Mouse (Mus musculus): ENCODE measurements around the gene Pus3. TPM values are rescaled to one million over a fixed set of nuclear protein-coding genes. Genes with fewer than 3 reads are reported as not detected.

Gene Pus3
- polyA plus RNA-seq, 1 experiment from 2014 or later, result 14.4 TPM

- Histone ChIP-seq H3K36me3 (ENCODE audit: control insufficient read depth, insufficient read depth, low read length) (no peaks in the 10 kb centered on the region), H3K9me3 (ENCODE audit: control insufficient read depth, low read length) (no peaks in the 10 kb centered on the region)
Measured at GRCm38 (mm10) chr9:35535876-35536275, 22.5 kb upstream of the Pus3 start.

DNA sequence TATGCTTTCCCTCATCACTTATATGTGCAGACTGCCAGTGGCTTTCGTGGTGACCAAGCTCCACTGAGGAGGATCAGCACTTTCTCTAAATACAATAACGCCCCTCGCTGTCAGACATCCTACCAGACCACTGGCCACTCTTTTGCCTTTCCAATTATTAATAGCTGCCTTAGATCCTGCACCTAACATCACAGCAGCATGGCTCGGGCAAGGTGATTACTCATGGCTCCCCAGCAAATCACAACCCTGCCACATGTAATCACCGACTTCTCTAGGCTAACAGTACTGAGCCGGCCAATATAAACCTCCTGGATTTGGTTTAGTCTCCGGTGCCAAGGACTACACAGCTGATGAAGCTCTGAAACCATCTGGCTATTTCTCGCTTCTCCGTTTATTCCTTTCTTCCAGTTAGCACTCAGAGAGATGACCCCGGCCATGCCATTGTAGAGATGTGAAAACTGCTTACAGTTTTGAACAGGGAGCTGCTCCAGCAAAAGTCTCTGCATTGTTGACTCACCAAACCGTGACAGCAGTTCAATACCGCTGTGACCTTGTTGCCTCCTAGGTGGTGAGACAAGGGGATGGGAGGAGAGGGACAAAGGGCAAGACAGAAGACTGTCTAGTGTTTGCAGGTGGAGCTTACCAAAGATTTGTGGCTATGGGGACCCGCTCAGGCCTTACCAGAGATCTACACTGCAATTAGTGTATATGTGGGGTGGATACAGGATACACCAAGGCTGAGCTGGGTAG is 19.2 kb upstream of the Pus3 start:
- Histone ChIP-seq H3K27me3 (ENCODE audit: control insufficient read depth, insufficient read depth, low read length) (no peaks in the 10 kb centered on the region), H3K4me2 (ENCODE audit: low read length) (no peak overlapping the region), H3K4me3 (ENCODE audit: control insufficient read depth in 1 of 2, insufficient read depth in 1 of 2, low read depth in 1 of 2, low read length in 2 of 2) (no peak overlapping the region), H3K27ac (replicated peaks in 1 of 2; ENCODE audit: control insufficient read depth in 1 of 2, insufficient read depth in 1 of 2, low read depth in 2 of 2, low read length in 2 of 2) (no peak overlapping the region), H3K9me3 (ENCODE audit: control insufficient read depth, low read length) (no peaks in the 10 kb centered on the region), H3K36me3 (ENCODE audit: control insufficient read depth, insufficient read depth, low read length) (no peaks in the 10 kb centered on the region), H3K4me1 (ENCODE audit: control insufficient read depth in 2 of 2, insufficient read depth in 2 of 2, low read length in 2 of 2) (peaks cover 4 to 12% of the 10 kb centered on the region in 2 experiments; a peak in 2 of 4 replicates), H3K9ac (ENCODE audit: low read length) (no peak overlapping the region)
- 78% methylated on average over 13 of the region's 13 CpGs for WGBS
- no peak for ATAC-seq (ENCODE audit: insufficient number of reproducible peaks, insufficient read depth, low FRiP score, low read depth)

More at GRCm38 (mm10) chr9:35535876-35536275, 22.5 kb upstream of the Pus3 start:
- Histone ChIP-seq H3K4me2 (ENCODE audit: low read length) (no peak overlapping the region), H3K9ac (ENCODE audit: low read length) (no peak overlapping the region), H3K4me3 (ENCODE audit: control insufficient read depth in 1 of 2, insufficient read depth in 1 of 2, low read depth in 1 of 2, low read length in 2 of 2) (no peak overlapping the region), H3K27me3 (ENCODE audit: control insufficient read depth, insufficient read depth, low read length) (no peaks in the 10 kb centered on the region), H3K27ac (replicated peaks in 1 of 2; ENCODE audit: control insufficient read depth in 1 of 2, insufficient read depth in 1 of 2, low read depth in 2 of 2, low read length in 2 of 2) (no peak overlapping the region), H3K4me1 (ENCODE audit: control insufficient read depth in 2 of 2, insufficient read depth in 2 of 2, low read length in 2 of 2) (peaks cover 4 to 12% of the 10 kb centered on the region in 2 experiments; a peak in 2 of 4 replicates)
- no peak for ATAC-seq (ENCODE audit: insufficient number of reproducible peaks, insufficient read depth, low FRiP score, low read depth)
- 59% methylated on average over 4 of the region's 4 CpGs for WGBS

DNA sequence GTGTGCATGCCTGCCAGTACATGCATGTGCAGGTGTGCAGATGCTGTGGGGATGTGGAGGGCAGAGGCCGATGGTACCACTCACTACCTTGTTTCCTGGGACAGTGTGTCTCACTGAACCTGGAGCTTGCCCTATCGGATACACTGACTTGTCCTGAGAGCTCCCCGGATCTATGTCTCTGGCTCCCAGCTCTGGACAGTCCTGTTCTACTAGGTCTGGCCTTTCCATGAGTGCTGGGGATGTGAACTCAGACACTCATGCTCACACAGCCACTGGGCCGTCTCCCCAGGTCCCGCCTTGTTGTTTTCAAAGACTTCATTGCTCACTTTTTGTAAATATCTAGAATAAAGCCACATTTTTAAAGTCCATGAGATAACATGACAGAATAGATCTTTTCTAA is 17.4 kb upstream of the Pus3 start:
- WGBS, result 81% methylated on average over 5 of the region's 5 CpGs
- ATAC-seq (ENCODE audit: insufficient number of reproducible peaks, insufficient read depth, low FRiP score, low read depth), result no peak

DNA sequence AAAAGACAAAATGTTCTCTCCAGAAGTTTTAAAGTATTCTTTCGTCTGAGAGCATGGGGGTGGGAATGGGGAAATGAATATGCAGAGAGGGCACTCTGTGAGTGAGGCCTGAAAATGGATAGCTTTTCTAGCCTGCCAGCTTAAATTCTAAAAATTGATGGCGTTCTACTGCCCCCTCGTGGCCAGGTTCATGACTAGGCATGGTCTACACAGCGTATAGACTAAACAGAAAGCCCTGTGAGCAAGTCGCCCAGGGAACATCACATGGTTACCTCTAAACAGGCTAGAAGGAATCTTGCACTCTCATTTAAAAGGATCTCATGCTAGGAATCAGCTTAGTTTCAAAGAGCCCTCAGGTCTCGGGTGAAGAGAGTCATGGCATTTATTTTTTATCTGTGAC is 16.9 kb upstream of the Pus3 start:
- Histone ChIP-seq H3K4me2 (ENCODE audit: low read length) (no peak overlapping the region), H3K27me3 (ENCODE audit: control insufficient read depth, insufficient read depth, low read length) (no peaks in the 10 kb centered on the region), H3K27ac (replicated peaks in 1 of 2; ENCODE audit: control insufficient read depth in 1 of 2, insufficient read depth in 1 of 2, low read depth in 2 of 2, low read length in 2 of 2) (no peak overlapping the region), H3K9ac (ENCODE audit: low read length) (no peak overlapping the region), H3K36me3 (ENCODE audit: control insufficient read depth, insufficient read depth, low read length) (no peaks in the 10 kb centered on the region), H3K4me1 (ENCODE audit: control insufficient read depth in 2 of 2, insufficient read depth in 2 of 2, low read length in 2 of 2) (peaks cover 4 to 12% of the 10 kb centered on the region in 2 experiments; a peak in 2 of 4 replicates), H3K9me3 (ENCODE audit: control insufficient read depth, low read length) (no peaks in the 10 kb centered on the region), H3K4me3 (ENCODE audit: control insufficient read depth in 1 of 2, insufficient read depth in 1 of 2, low read depth in 1 of 2, low read length in 2 of 2) (no peak overlapping the region)
- peak; percentile 47; the same call in 1 of the 2 replicates for ATAC-seq (ENCODE audit: insufficient number of reproducible peaks, insufficient read depth, low FRiP score, low read depth)
- WGBS, result 9% methylated on average over 6 of the region's 6 CpGs

More for the DNA sequence above, 17.4 kb upstream of the Pus3 start:
- no peak overlapping the region for H3K27ac ChIP-seq (replicated peaks in 1 of 2; ENCODE audit: control insufficient read depth in 1 of 2, insufficient read depth in 1 of 2, low read depth in 2 of 2, low read length in 2 of 2)
- no peaks in the 10 kb centered on the region for H3K9me3 ChIP-seq (ENCODE audit: control insufficient read depth, low read length)
- no peaks in the 10 kb centered on the region for H3K36me3 ChIP-seq (ENCODE audit: control insufficient read depth, insufficient read depth, low read length)
- H3K4me2 ChIP-seq (ENCODE audit: low read length), result no peak overlapping the region
- no peak overlapping the region for H3K4me3 ChIP-seq (ENCODE audit: control insufficient read depth in 1 of 2, insufficient read depth in 1 of 2, low read depth in 1 of 2, low read length in 2 of 2)
- H3K4me1 ChIP-seq (ENCODE audit: control insufficient read depth in 2 of 2, insufficient read depth in 2 of 2, low read length in 2 of 2), result peaks cover 4 to 12% of the 10 kb centered on the region in 2 experiments; a peak in 2 of 4 replicates
- H3K27me3 ChIP-seq (ENCODE audit: control insufficient read depth, insufficient read depth, low read length), result no peaks in the 10 kb centered on the region
- H3K9ac ChIP-seq (ENCODE audit: low read length), result no peak overlapping the region

- no peak overlapping the region for H3K4me2 ChIP-seq (ENCODE audit: low read length)
- H3K27ac ChIP-seq (replicated peaks in 1 of 2; ENCODE audit: control insufficient read depth in 1 of 2, insufficient read depth in 1 of 2, low read depth in 2 of 2, low read length in 2 of 2), result no peak overlapping the region
- H3K9ac ChIP-seq (ENCODE audit: low read length), result no peak overlapping the region
- 54% methylated on average over 6 of the region's 6 CpGs for WGBS
- peaks cover 4 to 12% of the 10 kb centered on the region in 2 experiments; a peak in 2 of 4 replicates for H3K4me1 ChIP-seq (ENCODE audit: control insufficient read depth in 2 of 2, insufficient read depth in 2 of 2, low read length in 2 of 2)
- no peaks in the 10 kb centered on the region for H3K27me3 ChIP-seq (ENCODE audit: control insufficient read depth, insufficient read depth, low read length)
- no peak overlapping the region for H3K4me3 ChIP-seq (ENCODE audit: control insufficient read depth in 1 of 2, insufficient read depth in 1 of 2, low read depth in 1 of 2, low read length in 2 of 2)
- no peaks in the 10 kb centered on the region for H3K9me3 ChIP-seq (ENCODE audit: control insufficient read depth, low read length)
- ATAC-seq (ENCODE audit: insufficient number of reproducible peaks, insufficient read depth, low FRiP score, low read depth), result no peak
- no peaks in the 10 kb centered on the region for H3K36me3 ChIP-seq (ENCODE audit: control insufficient read depth, insufficient read depth, low read length)
Measured at GRCm38 (mm10) chr9:35541941-35542340, 16.5 kb upstream of the Pus3 start.

DNA sequence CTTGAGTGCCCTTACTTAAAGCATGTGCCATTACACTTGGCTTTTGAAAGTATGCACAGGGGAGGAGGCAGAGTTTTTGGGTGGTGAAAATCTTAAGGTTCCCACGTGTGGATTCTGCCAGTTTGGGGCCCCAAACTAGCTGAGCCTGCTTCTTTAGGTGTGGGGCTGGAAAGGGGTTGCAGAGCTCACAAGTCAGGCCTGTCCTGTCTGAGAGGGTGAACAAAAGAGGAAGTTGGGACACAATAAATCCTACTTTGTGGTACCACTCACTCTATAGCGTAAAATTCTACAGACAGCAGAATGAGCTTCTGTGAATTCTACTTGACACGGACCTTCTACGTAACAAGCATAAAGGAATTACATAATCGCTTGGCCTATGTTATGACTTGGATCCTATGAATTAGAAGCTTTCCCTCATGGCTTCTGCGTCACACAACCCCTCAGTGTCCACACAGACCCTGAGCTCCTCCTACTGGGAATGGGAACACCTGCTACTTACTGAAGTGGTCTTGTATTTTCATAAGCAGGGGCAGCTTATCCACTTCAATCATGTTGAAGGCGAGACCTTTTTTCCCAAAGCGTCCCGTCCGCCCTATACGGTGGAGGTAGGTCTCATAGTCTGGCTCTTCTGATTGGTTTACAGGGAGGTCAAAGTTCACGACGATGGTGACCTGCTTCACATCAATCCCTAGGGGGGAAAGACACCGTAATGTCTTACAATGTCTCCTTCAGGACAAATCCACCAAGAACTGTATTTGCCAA is 15.1 kb upstream of the Pus3 start:
- no peak overlapping the region for H3K27ac ChIP-seq (replicated peaks in 1 of 2; ENCODE audit: control insufficient read depth in 1 of 2, insufficient read depth in 1 of 2, low read depth in 2 of 2, low read length in 2 of 2)
- no peak overlapping the region for H3K9ac ChIP-seq (ENCODE audit: low read length)
- peaks cover 2 to 5% of the 10 kb centered on the region in 2 experiments; a peak in 1 of 4 replicates for H3K4me1 ChIP-seq (ENCODE audit: control insufficient read depth in 2 of 2, insufficient read depth in 2 of 2, low read length in 2 of 2)
- H3K9me3 ChIP-seq (ENCODE audit: control insufficient read depth, low read length), result no peaks in the 10 kb centered on the region
- no peak overlapping the region for H3K4me3 ChIP-seq (ENCODE audit: control insufficient read depth in 1 of 2, insufficient read depth in 1 of 2, low read depth in 1 of 2, low read length in 2 of 2)
- 83% methylated on average over 14 of the region's 14 CpGs for WGBS
- H3K27me3 ChIP-seq (ENCODE audit: control insufficient read depth, insufficient read depth, low read length), result no peaks in the 10 kb centered on the region
- no peak for ATAC-seq (ENCODE audit: insufficient number of reproducible peaks, insufficient read depth, low FRiP score, low read depth)
- no peak overlapping the region for H3K4me2 ChIP-seq (ENCODE audit: low read length)
- no peaks in the 10 kb centered on the region for H3K36me3 ChIP-seq (ENCODE audit: control insufficient read depth, insufficient read depth, low read length)

- Histone ChIP-seq H3K4me3 (ENCODE audit: control insufficient read depth in 1 of 2, insufficient read depth in 1 of 2, low read depth in 1 of 2, low read length in 2 of 2) (no peak overlapping the region), H3K4me1 (ENCODE audit: control insufficient read depth in 2 of 2, insufficient read depth in 2 of 2, low read length in 2 of 2) (no peaks in the 10 kb centered on the region; a peak in 1 of 4 replicates), H3K27ac (replicated peaks in 1 of 2; ENCODE audit: control insufficient read depth in 1 of 2, insufficient read depth in 1 of 2, low read depth in 2 of 2, low read length in 2 of 2) (no peak overlapping the region), H3K9ac (ENCODE audit: low read length) (no peak overlapping the region), H3K36me3 (ENCODE audit: control insufficient read depth, insufficient read depth, low read length) (no peaks in the 10 kb centered on the region), H3K9me3 (ENCODE audit: control insufficient read depth, low read length) (no peaks in the 10 kb centered on the region), H3K27me3 (ENCODE audit: control insufficient read depth, insufficient read depth, low read length) (no peaks in the 10 kb centered on the region), H3K4me2 (ENCODE audit: low read length) (no peak overlapping the region)
- WGBS, result 79% methylated on average over 2 of the region's 2 CpGs
- no peak for ATAC-seq (ENCODE audit: insufficient number of reproducible peaks, insufficient read depth, low FRiP score, low read depth)
Measured at GRCm38 (mm10) chr9:35544666-35545065, 13.7 kb upstream of the Pus3 start.
